Mouse (Mus musculus) megakaryocyte, embryonic 14.5 days (primary cell): Measurements from ENCODE around the gene Adamtsl1. TPM values are rescaled to one million over a fixed set of nuclear protein-coding genes. Genes with fewer than 3 reads are reported as not detected.

ENCODE experiments used
- H3K27me3 ChIP-seq: replicated peaks from 2 replicates; pipeline ENCODE3; 2012; ENCODE audit warnings: inconsistent platforms
- H3K36me3 ChIP-seq: replicated peaks from 2 replicates; pipeline ENCODE3; 2012; ENCODE audit warnings: low read length, inconsistent platforms, mixed read lengths
- H3K4me1 ChIP-seq: 2 replicates; pipeline ENCODE4 v1.6.1; 2012; ENCODE audit warnings: inconsistent platforms
- H3K4me3 ChIP-seq: replicated peaks from 2 replicates; pipeline ENCODE3; 2012; ENCODE audit warnings: moderate library complexity, mild to moderate bottlenecking, inconsistent platforms
- H3K9me3 ChIP-seq: 2 replicates; pipeline ENCODE4 v1.6.1; 2012; ENCODE audit warnings: inconsistent platforms
- FLI1 ChIP-seq: IDR thresholded peaks from 2 replicates; pipeline ENCODE4 v1.6.1; 2012; ENCODE audit warnings: low read length, inconsistent platforms, mixed read lengths
- GATA1 ChIP-seq: IDR thresholded peaks from 3 replicates; pipeline ENCODE4 v1.6.1; 2012; ENCODE audit warnings: mixed read lengths, low read length, inconsistent platforms, borderline replicate concordance
- polyA plus RNA-seq: library from polyadenylated mRNA; stranded (reverse); fragments of >175 nt; gene quantifications from 2 replicates; pipeline ENCODE4 v1.2.3, GENCODE M21; 2012; ENCODE audit warnings: low replicate concordance; ENCODE audit not compliant: insufficient read depth

Adamtsl1 gene
- polyA plus RNA-seq, 1 experiment = 0.44 TPM

GRCm38 (mm10) chr4:85669271-85669670 lies 155.3 kb downstream of the Adamtsl1 start:
- TF ChIP-seq GATA1 = no peak
- no peak for TF ChIP-seq FLI1
- H3K4me1 ChIP-seq = no peaks in the 10 kb centered on the region
- H3K9me3 ChIP-seq = no peaks in the 10 kb centered on the region
- no peaks in the 10 kb centered on the region for H3K27me3 ChIP-seq
- no peak overlapping the region for H3K4me3 ChIP-seq
- H3K36me3 ChIP-seq = no peaks in the 10 kb centered on the region

- Histone ChIP-seq H3K9me3 (no peaks in the 10 kb centered on the region), H3K36me3 (no peaks in the 10 kb centered on the region), H3K4me3 (no peak overlapping the region), H3K27me3 (no peaks in the 10 kb centered on the region), H3K4me1 (no peaks in the 10 kb centered on the region)
- TF ChIP-seq GATA1 (no peak), FLI1 (no peak)
These were observed 155.8 kb downstream of the Adamtsl1 start for GRCm38 (mm10) chr4:85669735-85670134.

- H3K27me3 ChIP-seq = no peaks in the 10 kb centered on the region
- H3K36me3 ChIP-seq = no peaks in the 10 kb centered on the region
- no peaks in the 10 kb centered on the region for H3K9me3 ChIP-seq
- no peaks in the 10 kb centered on the region for H3K4me1 ChIP-seq
- no peak overlapping the region for H3K4me3 ChIP-seq
- TF ChIP-seq FLI1 (no peak), GATA1 (no peak)
These were observed 158.3 kb downstream of the Adamtsl1 start for GRCm38 (mm10) chr4:85672290-85672689.

GRCm38 (mm10) chr4:85677621-85678020 lies 163.6 kb downstream of the Adamtsl1 start:
- H3K9me3 ChIP-seq = no peaks in the 10 kb centered on the region
- no peak for TF ChIP-seq GATA1
- TF ChIP-seq FLI1 = no peak
- H3K27me3 ChIP-seq = no peaks in the 10 kb centered on the region
- no peak overlapping the region for H3K4me3 ChIP-seq
- H3K36me3 ChIP-seq = no peaks in the 10 kb centered on the region
- H3K4me1 ChIP-seq = no peaks in the 10 kb centered on the region

GRCm38 (mm10) chr4:85686160-85686559 lies 172.2 kb downstream of the Adamtsl1 start:
- Histone ChIP-seq H3K4me1 (no peaks in the 10 kb centered on the region), H3K36me3 (no peaks in the 10 kb centered on the region), H3K9me3 (no peaks in the 10 kb centered on the region), H3K4me3 (no peak overlapping the region), H3K27me3 (no peaks in the 10 kb centered on the region)
- TF ChIP-seq FLI1 (no peak), GATA1 (no peak)

- TF ChIP-seq FLI1 = no peak
- TF ChIP-seq GATA1 = no peak
- Histone ChIP-seq H3K4me1 (no peaks in the 10 kb centered on the region), H3K27me3 (no peaks in the 10 kb centered on the region), H3K36me3 (no peaks in the 10 kb centered on the region), H3K4me3 (no peak overlapping the region), H3K9me3 (no peaks in the 10 kb centered on the region)
These were observed 181.3 kb downstream of the Adamtsl1 start for GRCm38 (mm10) chr4:85695237-85695636.

GRCm38 (mm10) chr4:85707352-85708057 lies 193.5 kb downstream of the Adamtsl1 start:
- Histone ChIP-seq H3K9me3 (peaks cover 3% of the 10 kb centered on the region; the same call in 1 of the 2 replicates), H3K4me3 (no peak overlapping the region), H3K27me3 (no peaks in the 10 kb centered on the region), H3K36me3 (no peaks in the 10 kb centered on the region), H3K4me1 (no peaks in the 10 kb centered on the region)
- TF ChIP-seq FLI1 = no peak
- TF ChIP-seq GATA1 = no peak

GRCm38 (mm10) chr4:85709636-85710035 lies 195.7 kb downstream of the Adamtsl1 start:
- TF ChIP-seq GATA1 = no peak
- TF ChIP-seq FLI1 = no peak
- H3K4me3 ChIP-seq = no peak overlapping the region
- H3K27me3 ChIP-seq = no peaks in the 10 kb centered on the region
- H3K36me3 ChIP-seq = no peaks in the 10 kb centered on the region
- no peaks in the 10 kb centered on the region for H3K4me1 ChIP-seq
- H3K9me3 ChIP-seq = peaks cover 3% of the 10 kb centered on the region; the same call in 1 of the 2 replicates

GRCm38 (mm10) chr4:85724999-85725398 lies 211.0 kb downstream of the Adamtsl1 start:
- H3K9me3 ChIP-seq = no peaks in the 10 kb centered on the region
- H3K27me3 ChIP-seq = no peaks in the 10 kb centered on the region
- H3K36me3 ChIP-seq = no peaks in the 10 kb centered on the region
- TF ChIP-seq FLI1 (no peak), GATA1 (no peak)
- no peak overlapping the region for H3K4me3 ChIP-seq
- H3K4me1 ChIP-seq = no peaks in the 10 kb centered on the region

GRCm38 (mm10) chr4:85727731-85728130 lies 213.8 kb downstream of the Adamtsl1 start:
- TF ChIP-seq GATA1 = no peak
- no peak for TF ChIP-seq FLI1
- H3K4me3 ChIP-seq = no peak overlapping the region
- no peaks in the 10 kb centered on the region for H3K9me3 ChIP-seq

More at GRCm38 (mm10) chr4:85727731-85728130, 213.8 kb downstream of the Adamtsl1 start:
- Histone ChIP-seq H3K4me1 (no peaks in the 10 kb centered on the region), H3K27me3 (no peaks in the 10 kb centered on the region), H3K36me3 (no peaks in the 10 kb centered on the region)
